Mouse (Mus musculus): Measurements from ENCODE around the gene Fa2h.

GRCm38 (mm10) chr8:111384628-111385027 is 9.0 kb downstream of the Fa2h start:
- TF ChIP-seq CTCF (IDR thresholded peaks at IDR 0.05; ENCODE audit: low read depth, low read length) (no peak), POLR2A (IDR thresholded peaks at IDR 0.05; ENCODE audit: borderline replicate concordance, low read depth, low read length) (no peak)

Measured in bone marrow macrophage, adult 2 months (primary cell).